Mouse (Mus musculus) embryonic facial prominence, embryonic 11.5 days (tissue): Measurements from ENCODE around the gene Tfip11. TPM values are rescaled to one million over a fixed set of nuclear protein-coding genes. Genes with fewer than 3 reads are reported as not detected.

Experiments
- ATAC-seq: fragments of 200-750 bp; cut with Nextera tagmentation; replicated peaks from 2 replicates; pipeline ENCODE4 v1.8.0; 2017; ENCODE audit warnings: low read depth; ENCODE audit not compliant: insufficient number of reproducible peaks, low FRiP score, low TSS enrichment
- DNase-seq: peaks from one replicate; pipeline ENCODE4 v3.0.0-alpha.2; 2015; ENCODE audit warnings: low spot score
- H3K27ac ChIP-seq: fragments of 300-500 bp; sonication (generic); replicated peaks from 2 replicates; pipeline ENCODE4 v1.5.1; 2014; ENCODE audit warnings: mild to moderate bottlenecking, low read depth, low read length, control low read depth
- H3K27me3 ChIP-seq: fragments of 300-500 bp; sonication (generic); 2 replicates; pipeline ENCODE4 v1.6.1; 2014; ENCODE audit warnings: mild to moderate bottlenecking, low read length, moderate library complexity, mixed read lengths; ENCODE audit not compliant: control insufficient read depth, insufficient read depth
- H3K36me3 ChIP-seq: fragments of 300-500 bp; sonication (generic); replicated peaks from 2 replicates; pipeline ENCODE4 v1.6.1; 2014; ENCODE audit warnings: low read depth, mild to moderate bottlenecking, low read length, moderate library complexity, mixed read lengths; ENCODE audit not compliant: control insufficient read depth, insufficient read depth
- H3K4me1 ChIP-seq: fragments of 300-500 bp; sonication (generic); 2 replicates; pipeline ENCODE4 v1.6.1; 2014; ENCODE audit warnings: low read length, mixed read lengths; ENCODE audit not compliant: control insufficient read depth, insufficient read depth
- H3K4me2 ChIP-seq: fragments of 300-500 bp; sonication (generic); 2 replicates; pipeline ENCODE4 v1.6.1; 2014; ENCODE audit warnings: low read depth, mild to moderate bottlenecking, control low read depth, low read length, moderate library complexity
- H3K4me3 ChIP-seq: fragments of 300-500 bp; sonication (generic); 2 replicates; pipeline ENCODE4 v1.5.1; 2014; ENCODE audit warnings: low read depth, low read length, control low read depth
- H3K9ac ChIP-seq: fragments of 300-500 bp; sonication (generic); replicated peaks from 2 replicates; pipeline ENCODE4 v1.6.1; 2014; ENCODE audit warnings: mild to moderate bottlenecking, control low read depth, low read length
- H3K9me3 ChIP-seq: fragments of 300-500 bp; sonication (generic); replicated peaks from 2 replicates; pipeline ENCODE4 v1.6.1; 2016; ENCODE audit warnings: mild to moderate bottlenecking, low read length, inconsistent platforms, mixed read lengths; ENCODE audit not compliant: control insufficient read depth
- WGBS: fragments of 180-500 bp; shearing (Covaris S2); extraction: QIAGEN DNeasy Blood & Tissue Kit; methylation state at CpG from one replicate; pipeline ENCODE4 v1.1.7; 2014; 5-methylcytosine and 5-hydroxymethylcytosine counted together
- polyA plus RNA-seq: library from polyadenylated mRNA; unstranded; fragments of >200 nt; fragmentation: Nextera tagmentation; extraction: Ambion mirVana; gene quantifications from 2 replicates; pipeline ENCODE4 v1.2.1, GENCODE M21; 2014

Gene Tfip11
- polyA plus RNA-seq, 1 experiment from 2014 or later, result 19.3 TPM

- Histone ChIP-seq H3K4me2 (no peak overlapping the region), H3K4me1 (no peaks in the 10 kb centered on the region), H3K9ac (no peak overlapping the region), H3K36me3 (no peaks in the 10 kb centered on the region), H3K9me3 (no peaks in the 10 kb centered on the region), H3K27ac (no peak overlapping the region), H3K27me3 (no peaks in the 10 kb centered on the region), H3K4me3 (no peak overlapping the region)
- no peak for DNase-seq
- 68% methylated on average over 4 of the region's 4 CpGs for WGBS
- no peak for ATAC-seq
Measured at GRCm38 (mm10) chr5:112294696-112295095, 31.5 kb upstream of the Tfip11 start.

- 39% methylated on average over 8 of the region's 8 CpGs for WGBS
Measured at GRCm38 (mm10) chr5:112295162-112295561, 31.0 kb upstream of the Tfip11 start.

GRCm38 (mm10) chr5:112295564-112295963, 30.6 kb upstream of the Tfip11 start:
- H3K4me3 ChIP-seq, result no peak overlapping the region
- no peaks in the 10 kb centered on the region for H3K4me1 ChIP-seq
- H3K36me3 ChIP-seq, result no peaks in the 10 kb centered on the region
- no peak overlapping the region for H3K27ac ChIP-seq
- no peak for ATAC-seq
- H3K27me3 ChIP-seq, result no peaks in the 10 kb centered on the region
- 53% methylated on average over 8 of the region's 8 CpGs for WGBS
- H3K9ac ChIP-seq, result no peak overlapping the region
- H3K9me3 ChIP-seq, result no peaks in the 10 kb centered on the region
- no peak overlapping the region for H3K4me2 ChIP-seq
- DNase-seq, result no peak

More at GRCm38 (mm10) chr5:112295162-112295561, 31.0 kb upstream of the Tfip11 start:
- no peak for DNase-seq
- no peaks in the 10 kb centered on the region for H3K4me1 ChIP-seq
- no peak overlapping the region for H3K9ac ChIP-seq
- no peaks in the 10 kb centered on the region for H3K9me3 ChIP-seq
- H3K27ac ChIP-seq, result no peak overlapping the region
- no peaks in the 10 kb centered on the region for H3K27me3 ChIP-seq
- no peak overlapping the region for H3K4me3 ChIP-seq
- H3K36me3 ChIP-seq, result no peaks in the 10 kb centered on the region
- H3K4me2 ChIP-seq, result no peak overlapping the region
- ATAC-seq, result no peak

GRCm38 (mm10) chr5:112296404-112297181, 29.6 kb upstream of the Tfip11 start:
- no peaks in the 10 kb centered on the region for H3K27me3 ChIP-seq
- DNase-seq (no peak), ATAC-seq (no peak)
- H3K4me1 ChIP-seq, result no peaks in the 10 kb centered on the region
- H3K4me3 ChIP-seq, result no peak overlapping the region
- H3K36me3 ChIP-seq, result no peaks in the 10 kb centered on the region
- no peak overlapping the region for H3K27ac ChIP-seq
- 86% methylated on average over 6 of the region's 6 CpGs for WGBS
- no peaks in the 10 kb centered on the region for H3K9me3 ChIP-seq
- no peak overlapping the region for H3K4me2 ChIP-seq
- no peak overlapping the region for H3K9ac ChIP-seq

GRCm38 (mm10) chr5:112297257-112297656, 28.9 kb upstream of the Tfip11 start:
- H3K9me3 ChIP-seq, result no peaks in the 10 kb centered on the region
- WGBS, result 67% methylated on average over 2 of the region's 2 CpGs
- no peak overlapping the region for H3K9ac ChIP-seq
- H3K27me3 ChIP-seq, result no peaks in the 10 kb centered on the region
- DNase-seq (no peak), ATAC-seq (no peak)
- no peak overlapping the region for H3K27ac ChIP-seq
- no peak overlapping the region for H3K4me2 ChIP-seq
- H3K4me1 ChIP-seq, result no peaks in the 10 kb centered on the region
- no peaks in the 10 kb centered on the region for H3K36me3 ChIP-seq
- no peak overlapping the region for H3K4me3 ChIP-seq

GRCm38 (mm10) chr5:112298226-112298988, 27.8 kb upstream of the Tfip11 start:
- H3K4me3 ChIP-seq, result no peak overlapping the region
- no peak overlapping the region for H3K27ac ChIP-seq
- DNase-seq (no peak), ATAC-seq (no peak)
- H3K4me2 ChIP-seq, result no peak overlapping the region
- no peaks in the 10 kb centered on the region for H3K27me3 ChIP-seq
- no peaks in the 10 kb centered on the region for H3K9me3 ChIP-seq
- no peak overlapping the region for H3K9ac ChIP-seq
- 88% methylated on average over 12 of the region's 12 CpGs for WGBS
- H3K4me1 ChIP-seq, result no peaks in the 10 kb centered on the region
- no peaks in the 10 kb centered on the region for H3K36me3 ChIP-seq

- no peak overlapping the region for H3K27ac ChIP-seq
- no peaks in the 10 kb centered on the region for H3K27me3 ChIP-seq
- ATAC-seq, result no peak
- no peak overlapping the region for H3K9ac ChIP-seq
- no peaks in the 10 kb centered on the region for H3K36me3 ChIP-seq
- H3K4me1 ChIP-seq, result no peaks in the 10 kb centered on the region
- no peak overlapping the region for H3K4me2 ChIP-seq
- H3K9me3 ChIP-seq, result no peaks in the 10 kb centered on the region
- no peak overlapping the region for H3K4me3 ChIP-seq
- no peak for DNase-seq
- WGBS, result 84% methylated on average over 4 of the region's 4 CpGs
Measured at GRCm38 (mm10) chr5:112299399-112299798, 26.8 kb upstream of the Tfip11 start.

GRCm38 (mm10) chr5:112300112-112300511, 26.0 kb upstream of the Tfip11 start:
- Histone ChIP-seq H3K4me3 (no peak overlapping the region), H3K27me3 (no peaks in the 10 kb centered on the region), H3K4me1 (no peaks in the 10 kb centered on the region), H3K9ac (no peak overlapping the region), H3K27ac (no peak overlapping the region), H3K4me2 (no peak overlapping the region), H3K9me3 (no peaks in the 10 kb centered on the region), H3K36me3 (no peaks in the 10 kb centered on the region)
- DNase-seq, result no peak
- ATAC-seq, result no peak
- 85% methylated on average over 2 of the region's 2 CpGs for WGBS
